Mouse (Mus musculus) hindbrain, embryonic 14.5 days (tissue): ENCODE measurements around the gene Gjb4. TPM values are rescaled to one million over a fixed set of nuclear protein-coding genes. Genes with fewer than 3 reads are reported as not detected.

ENCODE experiments used
- ATAC-seq: fragments of 200-750 bp; cut with Nextera tagmentation; 2 replicates; pipeline ENCODE4 v1.8.0; 2017; ENCODE audit warnings: moderate number of reproducible peaks, mild to moderate bottlenecking, moderate TSS enrichment, moderate library complexity; ENCODE audit not compliant: low FRiP score
- DNase-seq: peaks from one replicate; pipeline ENCODE4 v3.0.0-alpha.2; 2015; ENCODE audit warnings: low spot score
- H3K27ac ChIP-seq: fragments of 300-500 bp; sonication (generic); 2 replicates; pipeline ENCODE4 v1.5.1; 2014; ENCODE audit warnings: mild to moderate bottlenecking, moderate library complexity
- H3K27me3 ChIP-seq: fragments of 300-500 bp; sonication (generic); 2 replicates; pipeline ENCODE4 v1.6.1; 2014; ENCODE audit warnings: mild to moderate bottlenecking, low read length, mixed read lengths; ENCODE audit not compliant: control insufficient read depth, insufficient read depth
- H3K36me3 ChIP-seq: fragments of 300-500 bp; sonication (generic); replicated peaks from 2 replicates; pipeline ENCODE4 v1.6.1; 2014; ENCODE audit not compliant: control insufficient read depth, insufficient read depth
- H3K4me1 ChIP-seq: fragments of 300-500 bp; sonication (generic); replicated peaks from 2 replicates; pipeline ENCODE4 v1.6.1; 2014; ENCODE audit warnings: antibody characterized with exemption, low read length, mixed read lengths; ENCODE audit not compliant: control insufficient read depth, insufficient read depth
- H3K4me2 ChIP-seq: fragments of 300-500 bp; sonication (generic); replicated peaks from 2 replicates; pipeline ENCODE4 v1.6.1; 2014; ENCODE audit warnings: mild to moderate bottlenecking, moderate library complexity
- H3K4me3 ChIP-seq: fragments of 300-500 bp; sonication (generic); replicated peaks from 2 replicates; pipeline ENCODE4 v1.5.1; 2014; ENCODE audit warnings: mild to moderate bottlenecking, low read length
- H3K9ac ChIP-seq: fragments of 300-500 bp; sonication (generic); 2 replicates; pipeline ENCODE4 v1.6.1; 2014
- H3K9me3 ChIP-seq: fragments of 300-500 bp; sonication (generic); 2 replicates; pipeline ENCODE4 v1.6.1; 2016; ENCODE audit warnings: low read length; ENCODE audit not compliant: control insufficient read depth
- WGBS: fragments of 180-500 bp; shearing (Covaris S2); extraction: QIAGEN DNeasy Blood & Tissue Kit; methylation state at CpG from one replicate; pipeline ENCODE4 v1.1.7; 2014; 5-methylcytosine and 5-hydroxymethylcytosine counted together
- polyA plus RNA-seq: library from polyadenylated mRNA; unstranded; fragments of >200 nt; fragmentation: Nextera tagmentation; extraction: Ambion mirVana; gene quantifications from 2 replicates; pipeline ENCODE4 v1.2.1, GENCODE M21; 2014

The Gjb4 gene
- polyA plus RNA-seq = 0.17 TPM in 1 of 2 replicates, not detected in the other

- no peak within 1 kb of the TSS for H3K4me3 ChIP-seq
- no peak within 1 kb of the TSS for H3K27ac ChIP-seq
- 38% methylated on average over 8 of the region's 8 CpGs for WGBS
- H3K4me2 ChIP-seq = no peak within 1 kb of the TSS
- H3K36me3 ChIP-seq = no peaks in the 10 kb centered on the region
- no peak for ATAC-seq
- H3K4me1 ChIP-seq = 0 out of 2 replicates have a peak, but pooled peaks cover 8% of the 10 kb centered on the region
- no peak for DNase-seq
- no peaks in the 10 kb centered on the region for H3K27me3 ChIP-seq
- no peaks in the 10 kb centered on the region for H3K9me3 ChIP-seq
- no peak within 1 kb of the TSS for H3K9ac ChIP-seq
These were observed at the start of gene Gjb4 for GRCm38 (mm10) chr4:127353951-127354438. Gjb4 (minus strand) TSS chr4:127354081.

- DNase-seq (peak; percentile 71), ATAC-seq (no peak)
- Histone ChIP-seq H3K4me3 (no peak overlapping the region), H3K4me2 (no peak overlapping the region), H3K4me1 (no peaks in the 10 kb centered on the region), H3K27me3 (no peaks in the 10 kb centered on the region), H3K36me3 (no peaks in the 10 kb centered on the region), H3K9ac (no peak overlapping the region), H3K27ac (no peak overlapping the region), H3K9me3 (no peaks in the 10 kb centered on the region)
- WGBS = 59% methylated on average over 3 of the region's 3 CpGs
These were observed 48.7 kb upstream of the Gjb4 start for GRCm38 (mm10) chr4:127402614-127403013.

- H3K9ac ChIP-seq = no peak overlapping the region
- no peak for ATAC-seq
- DNase-seq = no peak
These were observed 48.3 kb upstream of the Gjb4 start for GRCm38 (mm10) chr4:127402166-127402565.

GRCm38 (mm10) chr4:127400165-127401145 is 46.6 kb upstream of the Gjb4 start:
- no peaks in the 10 kb centered on the region for H3K9me3 ChIP-seq
- no peak overlapping the region for H3K27ac ChIP-seq
- ATAC-seq (peak; percentile 35; the same call in 1 of the 2 replicates), DNase-seq (no peak)
- no peaks in the 10 kb centered on the region for H3K4me1 ChIP-seq
- no peaks in the 10 kb centered on the region for H3K36me3 ChIP-seq
- H3K4me3 ChIP-seq = no peak overlapping the region
- WGBS = 68% methylated on average over 11 of the region's 11 CpGs
- H3K4me2 ChIP-seq = no peak overlapping the region
- H3K27me3 ChIP-seq = no peaks in the 10 kb centered on the region
- H3K9ac ChIP-seq = no peak overlapping the region

More at GRCm38 (mm10) chr4:127402166-127402565, 48.3 kb upstream of the Gjb4 start:
- no peaks in the 10 kb centered on the region for H3K9me3 ChIP-seq
- no peaks in the 10 kb centered on the region for H3K36me3 ChIP-seq
- no peak overlapping the region for H3K4me3 ChIP-seq
- no peak overlapping the region for H3K4me2 ChIP-seq
- no peaks in the 10 kb centered on the region for H3K27me3 ChIP-seq
- H3K4me1 ChIP-seq = no peaks in the 10 kb centered on the region
- 76% methylated on average over 4 of the region's 4 CpGs for WGBS
- H3K27ac ChIP-seq = no peak overlapping the region

DNA sequence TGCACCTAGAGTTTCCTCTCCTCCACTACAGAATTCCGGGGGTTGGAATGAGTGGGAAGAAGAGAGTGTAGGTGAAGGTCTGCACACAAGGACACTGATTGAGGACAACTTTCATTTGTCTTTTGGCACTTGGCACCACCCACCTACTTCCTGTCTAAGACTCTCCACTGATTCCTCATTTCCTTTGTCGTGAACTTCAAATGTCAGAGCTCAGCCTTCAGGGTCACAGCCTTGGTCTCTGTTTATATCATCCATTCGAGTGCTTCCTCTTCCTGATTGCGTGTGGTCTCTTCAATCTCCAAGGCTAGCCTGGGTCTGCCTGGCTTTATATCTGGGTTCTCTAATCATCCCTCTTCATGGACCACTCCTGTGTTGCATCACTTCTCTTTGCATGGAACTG is 41.7 kb upstream of the Gjb4 start:
- ATAC-seq (no peak), DNase-seq (no peak)
- 0 out of 2 replicates have a peak, but pooled peaks cover 5% of the 10 kb centered on the region for H3K9me3 ChIP-seq
- H3K4me3 ChIP-seq = no peak overlapping the region
- H3K9ac ChIP-seq = no peak overlapping the region
- 83% methylated on average over 4 of the region's 4 CpGs for whole genome bisulfite sequencing
- no peak overlapping the region for H3K4me2 ChIP-seq
- H3K4me1 ChIP-seq = no peaks in the 10 kb centered on the region
- H3K27ac ChIP-seq = no peak overlapping the region
- no peaks in the 10 kb centered on the region for H3K36me3 ChIP-seq
- H3K27me3 ChIP-seq = no peaks in the 10 kb centered on the region

DNA sequence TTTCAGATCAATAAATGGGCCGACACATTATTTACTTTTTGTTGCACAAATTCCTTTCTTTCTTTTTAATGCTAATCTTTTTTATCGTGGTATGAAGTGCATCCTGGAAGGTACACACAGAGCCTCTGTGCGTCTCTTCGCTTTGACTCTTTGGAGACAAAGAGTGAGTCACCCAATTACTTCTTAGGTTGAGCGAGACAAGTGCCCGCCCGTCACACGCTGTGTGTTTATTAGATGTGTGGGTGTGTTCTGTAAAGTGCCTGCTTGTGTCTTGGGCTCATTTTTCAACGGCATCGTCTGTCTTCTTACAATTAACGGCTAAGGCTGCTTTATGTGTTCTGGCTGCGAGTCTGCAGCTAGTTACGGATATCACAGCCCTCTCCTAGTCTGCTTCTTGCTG is 35.8 kb upstream of the Gjb4 start:
- no peaks in the 10 kb centered on the region for H3K36me3 ChIP-seq
- no peak for ATAC-seq
- 0 out of 2 replicates have a peak, but pooled peaks cover 5% of the 10 kb centered on the region for H3K9me3 ChIP-seq
- no peak overlapping the region for H3K4me3 ChIP-seq
- WGBS = 39% methylated on average over 13 of the region's 13 CpGs
- H3K4me1 ChIP-seq = peaks cover 7% of the 10 kb centered on the region; the same call in 1 of the 2 replicates
- H3K27ac ChIP-seq = no peak overlapping the region
- peak overlapping the region; percentile 19; the same call in 1 of the 2 replicates for H3K4me2 ChIP-seq
- no peaks in the 10 kb centered on the region for H3K27me3 ChIP-seq
- 0 out of 2 replicates have a peak overlapping the region, but pooled peaks have one; percentile 24 for H3K9ac ChIP-seq
- no peak for DNase-seq

GRCm38 (mm10) chr4:127377344-127377743 is 23.5 kb upstream of the Gjb4 start:
- Histone ChIP-seq H3K9ac (no peak overlapping the region), H3K36me3 (no peaks in the 10 kb centered on the region), H3K4me3 (no peak overlapping the region), H3K27me3 (no peaks in the 10 kb centered on the region), H3K27ac (no peak overlapping the region), H3K9me3 (no peaks in the 10 kb centered on the region), H3K4me2 (no peak overlapping the region), H3K4me1 (0 out of 2 replicates have a peak, but pooled peaks cover 3% of the 10 kb centered on the region)
- 36% methylated on average over 4 of the region's 4 CpGs for WGBS
- DNase-seq (no peak), ATAC-seq (no peak)

- Histone ChIP-seq H3K4me2 (peak overlapping the region; percentile 19), H3K27ac (no peak overlapping the region), H3K4me1 (0 out of 2 replicates have a peak, but pooled peaks cover 3% of the 10 kb centered on the region), H3K36me3 (no peaks in the 10 kb centered on the region), H3K27me3 (no peaks in the 10 kb centered on the region), H3K9me3 (no peaks in the 10 kb centered on the region), H3K4me3 (no peak overlapping the region), H3K9ac (no peak overlapping the region)
- ATAC-seq (peak; percentile 40; the same call in 1 of the 2 replicates), DNase-seq (peak; percentile 56)
- 45% methylated on average over 17 of the region's 17 CpGs for WGBS
These were observed 21.8 kb upstream of the Gjb4 start for GRCm38 (mm10) chr4:127375541-127376177.

DNA sequence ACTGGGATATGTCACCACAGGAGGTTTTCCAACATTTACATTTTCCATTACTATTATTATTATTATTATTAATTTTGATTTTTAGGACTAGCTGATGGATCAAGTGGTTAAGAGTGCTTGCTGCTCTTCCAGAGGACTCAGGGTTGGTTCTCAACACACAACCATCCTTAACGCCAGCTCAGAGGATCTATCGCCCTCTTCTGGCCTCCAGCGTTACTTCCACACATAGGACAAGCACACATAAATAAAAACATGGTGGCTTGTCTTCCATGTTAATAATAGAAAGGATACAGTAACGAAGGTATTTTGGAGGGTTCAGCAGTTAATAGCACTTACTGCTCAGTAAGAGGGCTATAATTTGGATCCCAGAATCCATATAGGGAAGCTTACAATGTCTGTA is 20.8 kb upstream of the Gjb4 start:
- H3K9me3 ChIP-seq = no peaks in the 10 kb centered on the region
- no peaks in the 10 kb centered on the region for H3K36me3 ChIP-seq
- no peak overlapping the region for H3K9ac ChIP-seq
- no peaks in the 10 kb centered on the region for H3K27me3 ChIP-seq
- no peak overlapping the region for H3K27ac ChIP-seq
- DNase-seq (no peak), ATAC-seq (no peak)
- no peak overlapping the region for H3K4me2 ChIP-seq
- H3K4me1 ChIP-seq = 0 out of 2 replicates have a peak, but pooled peaks cover 3% of the 10 kb centered on the region
- WGBS = 86% methylated on average over 4 of the region's 4 CpGs
- H3K4me3 ChIP-seq = no peak overlapping the region
